ENCODE assay signal across 22 mouse cellular contexts in genomic region chr12:64137997-64138396, GRCm38 (mm10).
DNase-seq lines count a peak whose midpoint lies in the region; ATAC-seq lines count a peak whose summit lies in the region.
"Had no signal": no experiment of that assay in that cellular context is flagged by ENCODE, and none has a peak within 500 bp of the region (broad histone marks: within the 10 kb centered on the region; RNA-seq: fewer than 3 reads in every experiment).

No protein-coding gene starts in this region.

- 91% methylated on average over 1 of the region's 1 CpGs for WGBS in midbrain, embryonic 11.5 days
- WGBS in midbrain, embryonic 16.5 days, result 86% methylated on average over 1 of the region's 1 CpGs

- no peak overlapping the region for H3K9ac ChIP-seq in midbrain, embryonic 11.5 days (ENCODE audit: low read length)
- no peak overlapping the region for H3K9ac ChIP-seq in midbrain, embryonic 16.5 days (ENCODE audit: low read depth, low read length)
- H3K9ac ChIP-seq: embryonic facial prominence, embryonic 12.5 days; forebrain, embryonic 15.5 days; heart, embryonic 15.5 days; hindbrain, embryonic 13.5 days had no signal

- H3K36me3 ChIP-seq in midbrain, embryonic 11.5 days (ENCODE audit: control insufficient read depth, insufficient read depth, low read length), result no peaks in the 10 kb centered on the region
- H3K36me3 ChIP-seq in midbrain, embryonic 16.5 days (ENCODE audit: control insufficient read depth, insufficient read depth, low read length), result no peaks in the 10 kb centered on the region
- H3K36me3 ChIP-seq: embryonic facial prominence, embryonic 12.5 days; forebrain, embryonic 15.5 days; G1E; heart, embryonic 15.5 days; hindbrain, embryonic 13.5 days had no signal

- H3K27ac ChIP-seq in midbrain, embryonic 11.5 days (ENCODE audit: low read depth, low read length), result no peak overlapping the region
- no peak overlapping the region for H3K27ac ChIP-seq in midbrain, embryonic 16.5 days (ENCODE audit: low read length)
- H3K27ac ChIP-seq: embryonic facial prominence, embryonic 12.5 days; forebrain, embryonic 15.5 days; heart, embryonic 15.5 days; hindbrain, embryonic 13.5 days; hindbrain, postnatal 0 days had no signal

- peak; percentile 5 for DNase-seq in layer of hippocampus, adult 11-12 months (ENCODE audit: low spot score)
- DNase-seq in layer of hippocampus, postnatal 25 days (ENCODE audit: extremely low spot score in 1 of 2, low spot score in 1 of 2), result no peak
- DNase-seq in midbrain, embryonic 11.5 days (ENCODE audit: low spot score, missing footprints), result peak; percentile 76
- DNase-seq in brain, adult 2 months (ENCODE audit: low read depth, low spot score), result peak; percentile 61
- DNase-seq in telencephalon, adult 2 months (ENCODE audit: low read depth, low spot score), result peak; percentile 31
- no peak for DNase-seq in gastrocnemius, postnatal 10 days
- DNase-seq: adrenal gland, postnatal 10 days; B cell, adult 2 months; cerebellum, adult 11-12 months; cerebellum, adult 9-10 months; cerebellum, postnatal 25 days; heart, adult 18-20 months; heart, postnatal 14 days had no signal

- H3K4me3 ChIP-seq in midbrain, embryonic 11.5 days (ENCODE audit: low read depth, low read length), result no peak overlapping the region
- no peak overlapping the region for H3K4me3 ChIP-seq in midbrain, embryonic 16.5 days (ENCODE audit: low read depth, low read length)
- H3K4me3 ChIP-seq: embryonic facial prominence, embryonic 12.5 days; forebrain, embryonic 15.5 days; heart, embryonic 15.5 days; hindbrain, embryonic 13.5 days had no signal

- ATAC-seq in midbrain, embryonic 11.5 days (ENCODE audit: low FRiP score), result no peak
- ATAC-seq in midbrain, embryonic 16.5 days, result no peak
- ATAC-seq: CD4-positive, CD25-positive, alpha-beta regulatory T cell, adult 4 months; forebrain, embryonic 15.5 days; hindbrain, postnatal 0 days had no signal

- no peaks in the 10 kb centered on the region for H3K27me3 ChIP-seq in midbrain, embryonic 11.5 days (ENCODE audit: control insufficient read depth, insufficient read depth, low read length)
- no peaks in the 10 kb centered on the region for H3K27me3 ChIP-seq in midbrain, embryonic 16.5 days (ENCODE audit: control insufficient read depth, insufficient read depth, low read depth, low read length)
- H3K27me3 ChIP-seq: embryonic facial prominence, embryonic 12.5 days; forebrain, embryonic 15.5 days; heart, embryonic 15.5 days; hindbrain, embryonic 13.5 days had no signal

- no peaks in the 10 kb centered on the region for H3K4me1 ChIP-seq in midbrain, embryonic 11.5 days (ENCODE audit: control insufficient read depth, insufficient read depth, low read length)
- no peaks in the 10 kb centered on the region for H3K4me1 ChIP-seq in midbrain, embryonic 16.5 days (ENCODE audit: control insufficient read depth, insufficient read depth, low read length)
- H3K4me1 ChIP-seq: embryonic facial prominence, embryonic 12.5 days; forebrain, embryonic 15.5 days; heart, embryonic 15.5 days; hindbrain, embryonic 13.5 days had no signal

- H3K4me2 ChIP-seq in midbrain, embryonic 11.5 days, result no peak overlapping the region
- H3K4me2 ChIP-seq in midbrain, embryonic 16.5 days (ENCODE audit: low read length), result no peak overlapping the region
- H3K4me2 ChIP-seq: embryonic facial prominence, embryonic 12.5 days; forebrain, embryonic 15.5 days; heart, embryonic 11.5 days; heart, embryonic 15.5 days; hindbrain, embryonic 13.5 days had no signal

- no peaks in the 10 kb centered on the region for H3K9me3 ChIP-seq in midbrain, embryonic 11.5 days (ENCODE audit: control insufficient read depth, low read length)
- H3K9me3 ChIP-seq in midbrain, embryonic 16.5 days (replicated peaks; ENCODE audit: control insufficient read depth, low read length, poor library complexity, severe bottlenecking), result no peaks in the 10 kb centered on the region
- H3K9me3 ChIP-seq: embryonic facial prominence, embryonic 12.5 days; forebrain, embryonic 15.5 days; G1E; heart, embryonic 15.5 days; hindbrain, embryonic 13.5 days had no signal

Comparison
In these comparisons a context has a peak if more than half of its experiments do, and no peak if none do; other contexts are left out.
1. DNase-seq: peak in layer of hippocampus, adult 11-12 months (single experiment), midbrain, embryonic 11.5 days (single experiment), brain, adult 2 months (single experiment) and telencephalon, adult 2 months (single experiment); none in layer of hippocampus, postnatal 25 days (0 of 2) and gastrocnemius, postnatal 10 days (single experiment).